Mouse (Mus musculus) lung, postnatal 0 days (tissue): ENCODE measurements around the gene Sspn. TPM values are rescaled to one million over a fixed set of nuclear protein-coding genes. Genes with fewer than 3 reads are reported as not detected.

ENCODE experiments used
- ATAC-seq: fragments of 200-750 bp; cut with Nextera tagmentation; 2 replicates; pipeline ENCODE4 v1.8.0; 2017; ENCODE audit warnings: moderate library complexity
- DNase-seq: peaks from one replicate; pipeline ENCODE4 v3.0.0-alpha.2; 2016; ENCODE audit warnings: low spot score
- H3K27ac ChIP-seq: fragments of 300-500 bp; sonication (generic); 2 replicates; pipeline ENCODE4 v1.5.1; 2014; ENCODE audit warnings: antibody characterized with exemption, mild to moderate bottlenecking, low read length, mixed read lengths
- H3K27me3 ChIP-seq: fragments of 300-500 bp; sonication (generic); replicated peaks from 2 replicates; pipeline ENCODE4 v1.6.1; 2014; ENCODE audit warnings: low read length, mixed read lengths; ENCODE audit not compliant: insufficient read depth
- H3K36me3 ChIP-seq: fragments of 300-500 bp; sonication (generic); 2 replicates; pipeline ENCODE4 v1.6.1; 2014; ENCODE audit warnings: low read length, mixed read lengths; ENCODE audit not compliant: insufficient read depth
- H3K4me1 ChIP-seq: fragments of 300-500 bp; sonication (generic); 2 replicates; pipeline ENCODE4 v1.6.1; 2014; ENCODE audit warnings: antibody characterized with exemption, low read depth, low read length, mixed read lengths; ENCODE audit not compliant: insufficient read depth
- H3K4me2 ChIP-seq: fragments of 300-500 bp; sonication (generic); replicated peaks from 2 replicates; pipeline ENCODE4 v1.6.1; 2014; ENCODE audit warnings: low read depth, mild to moderate bottlenecking, low read length, moderate library complexity, mixed read lengths
- H3K4me3 ChIP-seq: fragments of 300-500 bp; sonication (generic); 2 replicates; pipeline ENCODE4 v1.5.1; 2014; ENCODE audit warnings: low read depth, low read length
- H3K9ac ChIP-seq: fragments of 300-500 bp; sonication (generic); replicated peaks from 2 replicates; pipeline ENCODE4 v1.6.1; 2014; ENCODE audit warnings: low read depth, mild to moderate bottlenecking
- H3K9me3 ChIP-seq: fragments of 300-500 bp; sonication (generic); 2 replicates; pipeline ENCODE4 v1.6.1; 2016; ENCODE audit warnings: low read length, mixed read lengths
- CTCF ChIP-seq: IDR thresholded peaks from 2 replicates; pipeline ENCODE4 v1.5.1; 2016; ENCODE audit warnings: antibody characterized with exemption, mild to moderate bottlenecking
- EP300 ChIP-seq: IDR thresholded peaks from 2 replicates; pipeline ENCODE4 v1.6.1; 2016; ENCODE audit warnings: antibody characterized with exemption, mild to moderate bottlenecking, control low read depth
- WGBS: fragments of 180-500 bp; shearing (Covaris S2); extraction: QIAGEN DNeasy Blood & Tissue Kit; methylation state at CpG from one replicate; pipeline ENCODE4 v1.1.7; 2014; 5-methylcytosine and 5-hydroxymethylcytosine counted together
- polyA plus RNA-seq: library from polyadenylated mRNA; unstranded; fragments of >200 nt; fragmentation: Nextera tagmentation; extraction: Ambion mirVana; gene quantifications from 2 replicates; pipeline ENCODE4 v1.2.1, GENCODE M21; 2015

Sspn gene
- polyA plus RNA-seq, 1 experiment from 2014 or later, result 7.6 TPM

GRCm38 (mm10) chr6:145952594-145952993 lies 21.2 kb downstream of the Sspn start:
- Histone ChIP-seq H3K36me3 (no peaks in the 10 kb centered on the region), H3K9ac (no peak overlapping the region), H3K4me3 (no peak overlapping the region), H3K4me1 (no peaks in the 10 kb centered on the region), H3K9me3 (no peaks in the 10 kb centered on the region), H3K27ac (no peak overlapping the region), H3K27me3 (no peaks in the 10 kb centered on the region), H3K4me2 (no peak overlapping the region)
- ATAC-seq, result no peak
- no peak for TF ChIP-seq EP300
- TF ChIP-seq CTCF, result no peak
- DNase-seq, result no peak
- WGBS, result 37% methylated on average over 3 of the region's 3 CpGs

- H3K4me3 ChIP-seq, result no peak overlapping the region
- no peaks in the 10 kb centered on the region for H3K4me1 ChIP-seq
- TF ChIP-seq CTCF, result no peak
- no peak for TF ChIP-seq EP300
- ATAC-seq (no peak), DNase-seq (no peak)
- no peak overlapping the region for H3K9ac ChIP-seq
- H3K4me2 ChIP-seq, result no peak overlapping the region
- H3K9me3 ChIP-seq, result no peaks in the 10 kb centered on the region
- no peak overlapping the region for H3K27ac ChIP-seq
- H3K27me3 ChIP-seq, result no peaks in the 10 kb centered on the region
- 68% methylated on average over 13 of the region's 13 CpGs for WGBS
- no peaks in the 10 kb centered on the region for H3K36me3 ChIP-seq
These were observed 21.9 kb downstream of the Sspn start for GRCm38 (mm10) chr6:145953121-145953896.

GRCm38 (mm10) chr6:145957427-145957965 lies 26.1 kb downstream of the Sspn start:
- Histone ChIP-seq H3K27ac (no peak overlapping the region), H3K4me2 (no peak overlapping the region), H3K4me1 (no peaks in the 10 kb centered on the region), H3K4me3 (no peak overlapping the region), H3K27me3 (no peaks in the 10 kb centered on the region), H3K9me3 (no peaks in the 10 kb centered on the region), H3K36me3 (no peaks in the 10 kb centered on the region), H3K9ac (no peak overlapping the region)
- DNase-seq, result no peak
- TF ChIP-seq CTCF (no peak), EP300 (no peak)
- no peak for ATAC-seq
- 77% methylated on average over 6 of the region's 6 CpGs for WGBS

- H3K27me3 ChIP-seq, result no peaks in the 10 kb centered on the region
- H3K4me1 ChIP-seq, result no peaks in the 10 kb centered on the region
- no peak for TF ChIP-seq EP300
- TF ChIP-seq CTCF, result no peak
- no peaks in the 10 kb centered on the region for H3K36me3 ChIP-seq
- DNase-seq (no peak), ATAC-seq (no peak)
- H3K4me2 ChIP-seq, result no peak overlapping the region
- no peaks in the 10 kb centered on the region for H3K9me3 ChIP-seq
- no peak overlapping the region for H3K27ac ChIP-seq
- no peak overlapping the region for H3K4me3 ChIP-seq
- H3K9ac ChIP-seq, result no peak overlapping the region
- WGBS, result 37% methylated on average over 5 of the region's 5 CpGs
These were observed 26.6 kb downstream of the Sspn start for GRCm38 (mm10) chr6:145958070-145958469.

GRCm38 (mm10) chr6:145961047-145961446 lies 29.6 kb downstream of the Sspn start:
- 43% methylated on average over 8 of the region's 8 CpGs for WGBS
- H3K4me3 ChIP-seq, result no peak overlapping the region
- H3K27me3 ChIP-seq, result no peaks in the 10 kb centered on the region
- H3K9ac ChIP-seq, result no peak overlapping the region
- TF ChIP-seq EP300 (no peak), CTCF (no peak)
- no peaks in the 10 kb centered on the region for H3K9me3 ChIP-seq
- no peak overlapping the region for H3K4me2 ChIP-seq
- H3K27ac ChIP-seq, result no peak overlapping the region
- ATAC-seq, result no peak
- no peaks in the 10 kb centered on the region for H3K4me1 ChIP-seq
- no peak for DNase-seq
- no peaks in the 10 kb centered on the region for H3K36me3 ChIP-seq

GRCm38 (mm10) chr6:145963966-145964365 lies 32.5 kb downstream of the Sspn start:
- TF ChIP-seq CTCF, result no peak
- TF ChIP-seq EP300, result no peak
- no peak overlapping the region for H3K4me2 ChIP-seq
- H3K4me1 ChIP-seq, result no peaks in the 10 kb centered on the region
- no peaks in the 10 kb centered on the region for H3K27me3 ChIP-seq
- no peaks in the 10 kb centered on the region for H3K9me3 ChIP-seq
- 65% methylated on average over 13 of the region's 13 CpGs for WGBS
- no peaks in the 10 kb centered on the region for H3K36me3 ChIP-seq
- DNase-seq (no peak), ATAC-seq (no peak)
- H3K4me3 ChIP-seq, result no peak overlapping the region
- no peak overlapping the region for H3K9ac ChIP-seq
- H3K27ac ChIP-seq, result no peak overlapping the region
